Mouse (Mus musculus) lung, embryonic 14.5 days (tissue): Measurements from ENCODE around the gene Cntd1. TPM values are rescaled to one million over a fixed set of nuclear protein-coding genes. Genes with fewer than 3 reads are reported as not detected.
A peak's percentile ranks its signal among the peaks of the same experiment; 100 is the strongest.

ENCODE experiments used
- ATAC-seq: fragments of 200-750 bp; cut with Nextera tagmentation; 2 replicates; pipeline ENCODE4 v1.8.0; 2017; ENCODE audit warnings: mild to moderate bottlenecking, moderate TSS enrichment, moderate library complexity; ENCODE audit not compliant: insufficient read depth
- DNase-seq: peaks from one replicate; pipeline ENCODE4 v3.0.0-alpha.2; 2015
- H3K27ac ChIP-seq: fragments of 300-500 bp; sonication (generic); 2 replicates; pipeline ENCODE4 v1.5.1; 2014; ENCODE audit warnings: low read depth, mild to moderate bottlenecking, moderate library complexity
- H3K27me3 ChIP-seq: fragments of 300-500 bp; sonication (generic); 2 replicates; pipeline ENCODE4 v1.6.1; 2014; ENCODE audit warnings: low read length, control low read depth; ENCODE audit not compliant: insufficient read depth
- H3K36me3 ChIP-seq: fragments of 300-500 bp; sonication (generic); 2 replicates; pipeline ENCODE4 v1.6.1; 2014; ENCODE audit warnings: control low read depth; ENCODE audit not compliant: insufficient read depth
- H3K4me1 ChIP-seq: fragments of 300-500 bp; sonication (generic); 2 replicates; pipeline ENCODE4 v1.6.1; 2014; ENCODE audit warnings: antibody characterized with exemption, control low read depth; ENCODE audit not compliant: insufficient read depth
- H3K4me2 ChIP-seq: fragments of 300-500 bp; sonication (generic); 2 replicates; pipeline ENCODE4 v1.6.1; 2014; ENCODE audit warnings: mild to moderate bottlenecking
- H3K4me3 ChIP-seq: fragments of 300-500 bp; sonication (generic); 2 replicates; pipeline ENCODE4 v1.5.1; 2014; ENCODE audit warnings: low read depth, low read length
- H3K9ac ChIP-seq: fragments of 300-500 bp; sonication (generic); 2 replicates; pipeline ENCODE4 v1.6.1; 2014
- H3K9me3 ChIP-seq: fragments of 300-500 bp; sonication (generic); 2 replicates; pipeline ENCODE4 v1.6.1; 2016; ENCODE audit warnings: low read depth, low read length, control low read depth
- CTCF ChIP-seq: IDR thresholded peaks from 2 replicates; pipeline ENCODE4 v1.5.1; 2016; ENCODE audit warnings: antibody characterized with exemption, low read depth
- WGBS: fragments of 180-500 bp; shearing (Covaris S2); extraction: QIAGEN DNeasy Blood & Tissue Kit; methylation state at CpG from one replicate; pipeline ENCODE4 v1.1.7; 2014; 5-methylcytosine and 5-hydroxymethylcytosine counted together
- polyA plus RNA-seq: library from polyadenylated mRNA; unstranded; fragments of >200 nt; fragmentation: Nextera tagmentation; extraction: Ambion mirVana; gene quantifications from 2 replicates; pipeline ENCODE4 v1.2.1, GENCODE M21; 2014

Gene Cntd1
- polyA plus RNA-seq, result 1.0 and 1.9 TPM in 2 replicates

DNA sequence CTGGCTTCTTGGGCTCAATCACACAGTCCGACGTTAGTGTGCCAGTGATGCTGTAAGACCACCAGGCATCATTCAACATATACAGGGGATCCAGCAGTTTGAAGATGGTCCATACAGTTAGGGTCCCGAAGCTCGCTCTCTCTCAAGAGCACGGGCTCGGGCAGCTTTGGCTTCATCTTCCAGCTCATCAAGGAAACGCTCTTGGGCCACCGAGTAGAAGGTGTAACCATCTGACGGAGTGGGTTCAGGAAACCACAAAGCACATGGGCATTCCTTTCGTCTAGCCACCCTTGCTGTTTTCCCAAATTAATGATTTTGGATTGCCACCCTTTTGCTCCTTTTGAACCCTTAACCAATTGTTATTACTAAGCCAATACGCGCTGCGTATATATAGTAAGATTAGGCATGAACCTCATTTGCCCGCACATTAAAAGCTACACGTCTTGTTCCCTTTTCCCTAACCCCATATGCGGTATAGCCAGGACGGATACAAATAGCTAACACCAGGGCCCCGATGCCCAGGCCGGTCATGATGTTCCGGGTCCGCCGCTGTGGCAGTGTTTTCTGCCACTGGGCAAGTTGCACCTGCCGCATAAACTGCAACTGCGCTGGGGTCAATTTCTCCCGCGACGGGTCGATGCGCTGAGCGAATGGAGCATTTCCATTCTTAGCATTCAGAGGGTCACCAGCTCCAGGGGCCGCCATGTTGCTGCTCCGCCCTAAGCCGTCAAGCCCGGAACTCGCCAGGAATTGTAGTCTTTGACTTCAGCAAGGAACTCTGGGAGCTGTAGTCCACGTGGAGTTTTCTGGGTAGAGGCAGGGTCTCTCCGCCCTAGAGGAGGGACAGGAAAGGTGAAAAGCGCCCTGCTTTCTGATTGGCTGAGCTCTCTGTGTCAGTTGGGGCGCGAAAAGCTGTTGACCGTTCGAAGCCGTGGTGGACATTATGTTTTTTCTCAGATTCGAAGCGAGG is at the start of gene Cntd1, which contains the start of gene Coa3:
Gene Cntd1, plus strand, starts transcription at position 790 of the 970 bp plus-strand sequence.
Gene Coa3, minus strand, starts transcription at position 892 of the 970 bp plus-strand sequence.
- H3K27me3 ChIP-seq, result no peaks in the 10 kb centered on the region
- H3K4me3 ChIP-seq, result peak within 1 kb of the TSS; percentile 64
- peak; percentile 97 for DNase-seq
- 7% methylated on average over 45 of the region's 45 CpGs for WGBS
- peak within 1 kb of the TSS; percentile 88 for H3K4me2 ChIP-seq
- no peaks in the 10 kb centered on the region for H3K36me3 ChIP-seq
- no peak within 1 kb of the TSS for H3K27ac ChIP-seq
- peaks cover 16% of the 10 kb centered on the region for H3K4me1 ChIP-seq
- TF ChIP-seq CTCF, result no peak
- peak; percentile 97 for ATAC-seq
- H3K9ac ChIP-seq, result peak within 1 kb of the TSS; percentile 63
- no peaks in the 10 kb centered on the region for H3K9me3 ChIP-seq

DNA sequence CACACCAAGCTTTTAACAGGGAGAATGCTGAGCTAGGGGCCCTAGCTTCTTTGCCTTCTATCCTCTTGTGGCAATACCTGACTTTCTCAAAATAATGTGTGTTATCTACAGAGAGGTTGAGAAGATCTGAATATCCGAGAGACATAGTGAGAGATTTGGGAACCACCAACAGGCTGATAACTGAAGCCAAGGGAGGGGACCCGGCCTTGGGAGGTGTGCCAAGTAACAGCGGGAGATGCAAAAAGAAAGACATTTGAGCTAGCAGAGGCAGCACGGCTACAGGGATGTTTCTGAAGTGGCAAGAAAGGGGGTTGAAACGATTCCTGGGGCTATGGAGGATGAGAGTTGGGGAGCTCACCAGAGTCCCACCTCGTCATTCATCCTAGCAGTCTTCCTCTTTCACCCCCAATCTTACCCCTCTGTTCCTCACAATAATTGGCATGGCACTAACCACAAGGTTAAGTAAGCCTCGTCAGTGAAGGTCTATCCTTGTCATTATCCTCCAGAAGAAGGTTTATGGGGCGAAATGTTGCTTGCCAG is 49.4 kb upstream of the Cntd1 start:
- Histone ChIP-seq H3K4me2 (peak overlapping the region; percentile 62), H3K4me1 (peaks cover 21% of the 10 kb centered on the region), H3K27me3 (no peaks in the 10 kb centered on the region), H3K27ac (peak overlapping the region; percentile 95), H3K4me3 (no peak overlapping the region), H3K36me3 (no peaks in the 10 kb centered on the region), H3K9ac (no peak overlapping the region), H3K9me3 (no peaks in the 10 kb centered on the region)
- ATAC-seq (no peak), DNase-seq (peak; percentile 47)
- TF ChIP-seq CTCF, result no peak
- 31% methylated on average over 8 of the region's 8 CpGs for WGBS

DNA sequence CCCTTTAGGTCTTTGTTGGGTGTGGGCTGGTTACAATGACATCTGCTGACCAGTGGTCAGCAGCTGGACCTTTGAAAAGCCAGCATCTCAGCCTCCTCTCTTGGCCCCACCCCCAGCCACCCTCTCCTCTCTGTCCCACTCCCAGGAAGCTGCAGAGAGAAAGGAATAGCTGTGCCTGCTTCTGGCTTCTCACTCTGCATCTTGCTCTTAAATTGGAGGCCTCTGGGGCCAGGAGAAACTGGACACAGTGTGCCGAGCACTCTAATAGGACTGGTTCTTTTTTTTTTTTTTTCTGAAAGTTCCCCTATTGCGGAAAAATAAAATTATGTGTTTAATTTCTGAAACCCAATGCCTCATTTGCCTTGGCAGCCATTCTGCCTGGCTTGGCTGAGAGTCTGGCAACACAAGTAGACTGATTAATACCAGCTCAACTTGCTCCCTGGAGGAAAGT is 48.7 kb upstream of the Cntd1 start:
- Histone ChIP-seq H3K36me3 (no peaks in the 10 kb centered on the region), H3K9ac (no peak overlapping the region), H3K9me3 (no peaks in the 10 kb centered on the region), H3K27me3 (no peaks in the 10 kb centered on the region), H3K4me3 (no peak overlapping the region), H3K4me1 (peaks cover 19% of the 10 kb centered on the region), H3K27ac (peak overlapping the region; percentile 95), H3K4me2 (peak overlapping the region; percentile 62)
- ATAC-seq, result no peak
- TF ChIP-seq CTCF, result no peak
- 22% methylated on average over 2 of the region's 2 CpGs for WGBS
- peak; percentile 40 for DNase-seq

DNA sequence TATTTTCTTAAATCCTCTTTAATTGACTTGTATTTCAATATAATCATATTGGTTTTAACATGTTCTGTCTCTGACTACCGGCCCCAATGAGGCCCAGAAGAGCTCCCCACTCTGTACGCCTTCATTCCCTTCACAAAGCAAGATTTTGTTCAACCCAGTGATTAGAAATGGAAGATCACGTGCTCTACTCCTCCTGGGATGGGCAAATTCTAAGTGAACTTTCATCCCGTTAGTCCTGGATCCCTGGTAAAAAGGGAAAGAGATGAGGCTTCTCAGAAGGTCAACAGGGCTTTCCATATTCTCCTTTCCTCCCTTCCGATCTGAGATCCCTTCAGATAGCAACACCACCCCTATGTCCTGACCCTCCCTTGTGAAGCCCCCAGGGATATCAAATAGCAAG is 48.3 kb upstream of the Cntd1 start:
- TF ChIP-seq CTCF, result no peak
- H3K27ac ChIP-seq, result peak overlapping the region; percentile 95
- peaks cover 18% of the 10 kb centered on the region for H3K4me1 ChIP-seq
- WGBS, result 18% methylated on average over 5 of the region's 5 CpGs
- H3K27me3 ChIP-seq, result no peaks in the 10 kb centered on the region
- no peak for DNase-seq
- peak overlapping the region; percentile 62 for H3K4me2 ChIP-seq
- no peak for ATAC-seq
- 0 out of 2 replicates have a peak overlapping the region, but pooled peaks have one; percentile 46 for H3K9ac ChIP-seq
- H3K36me3 ChIP-seq, result no peaks in the 10 kb centered on the region
- H3K9me3 ChIP-seq, result no peaks in the 10 kb centered on the region
- no peak overlapping the region for H3K4me3 ChIP-seq

DNA sequence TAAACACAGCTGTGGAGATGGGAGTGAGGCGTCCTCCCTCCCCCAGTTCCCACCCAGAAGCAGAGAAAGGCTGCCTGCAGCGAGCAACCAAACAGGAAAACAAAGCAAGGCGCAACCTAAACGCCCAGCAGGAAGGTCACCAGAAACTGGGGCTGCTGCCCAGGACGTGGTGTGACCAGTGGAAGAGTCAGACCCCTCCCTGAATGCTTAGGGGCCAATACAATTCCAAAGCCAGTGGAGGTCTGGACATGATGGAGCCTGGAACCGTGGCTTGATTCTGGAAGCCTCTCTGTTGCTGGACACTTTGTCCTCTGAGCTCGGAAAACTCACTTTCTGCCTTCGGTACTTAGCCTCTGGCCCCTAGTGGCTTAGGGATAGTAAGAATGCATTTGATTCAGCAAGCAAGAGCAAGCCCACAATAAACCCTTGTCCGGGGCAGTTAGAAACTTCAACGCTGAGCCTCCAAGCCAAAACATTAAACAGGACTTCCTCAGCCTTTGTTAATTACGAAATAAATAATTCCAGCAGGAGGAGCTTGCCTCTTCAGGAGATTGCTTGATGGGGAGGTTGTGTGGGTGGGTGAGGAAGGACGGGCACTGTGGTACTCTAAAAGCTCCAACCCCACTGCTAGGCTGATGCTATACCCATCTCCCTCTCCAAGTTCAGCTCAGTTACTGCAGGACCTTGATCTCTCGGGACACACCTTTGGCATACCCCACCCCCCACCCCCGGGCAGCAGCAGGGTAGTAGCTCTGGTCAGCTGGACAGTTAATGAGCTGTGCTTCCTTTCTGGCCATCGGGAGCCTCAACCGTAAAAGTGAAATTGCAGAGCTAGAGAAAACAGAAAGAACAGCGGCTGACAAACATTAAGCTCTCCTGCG is 47.6 kb upstream of the Cntd1 start:
- Histone ChIP-seq H3K9ac (peak overlapping the region; percentile 46), H3K27ac (peak overlapping the region; percentile 95), H3K4me3 (peak overlapping the region; percentile 23), H3K4me1 (peaks cover 18% of the 10 kb centered on the region), H3K9me3 (no peaks in the 10 kb centered on the region), H3K27me3 (no peaks in the 10 kb centered on the region), H3K36me3 (no peaks in the 10 kb centered on the region), H3K4me2 (peak overlapping the region; percentile 62)
- 5% methylated on average over 18 of the region's 18 CpGs for WGBS
- ATAC-seq, result peak; percentile 38
- peak; percentile 79 for DNase-seq
- no peak for TF ChIP-seq CTCF

DNA sequence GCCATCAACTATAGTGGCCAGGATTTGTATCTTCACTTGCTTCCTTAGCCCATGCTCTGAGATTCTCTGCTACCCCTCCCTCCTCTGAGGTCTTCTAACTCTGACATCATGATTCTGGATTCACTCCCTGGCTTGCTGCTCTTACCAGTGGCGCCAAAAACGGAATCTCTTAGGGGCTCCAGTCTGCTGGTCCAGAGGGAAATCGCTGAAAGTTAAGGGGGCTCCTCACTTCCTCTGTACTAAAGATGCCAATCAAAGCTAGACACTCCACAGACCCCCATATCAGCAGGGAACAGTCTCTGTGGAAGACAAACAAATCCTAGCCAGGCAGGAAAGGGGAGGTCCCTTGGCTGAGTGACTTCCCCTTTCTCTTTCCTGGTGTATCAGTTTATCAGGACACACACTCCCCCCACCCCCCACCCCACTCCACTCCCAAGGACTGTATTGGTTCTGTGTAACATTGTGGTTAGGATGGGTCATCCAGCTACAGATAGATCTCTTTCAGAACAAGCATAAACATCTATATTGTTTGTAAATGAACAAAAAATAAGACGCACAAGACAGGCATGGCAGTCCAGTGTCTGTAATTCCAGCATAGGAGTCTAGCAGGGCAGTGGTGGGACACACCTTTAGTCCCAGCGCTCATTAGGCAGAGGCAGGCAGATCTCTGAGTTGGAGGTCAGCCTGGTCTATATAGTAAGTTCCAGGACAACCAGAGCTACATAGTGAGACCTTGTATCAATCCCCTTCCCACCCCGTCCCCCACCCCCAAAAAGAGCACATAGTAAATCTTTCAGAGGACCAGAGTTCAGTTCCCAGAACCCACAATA is 46.6 kb upstream of the Cntd1 start:
- DNase-seq (peak; percentile 78), ATAC-seq (peak; percentile 80)
- Histone ChIP-seq H3K9ac (peak overlapping the region; percentile 46), H3K27me3 (no peaks in the 10 kb centered on the region), H3K27ac (peak overlapping the region; percentile 95), H3K9me3 (no peaks in the 10 kb centered on the region), H3K4me1 (peaks cover 18% of the 10 kb centered on the region), H3K36me3 (no peaks in the 10 kb centered on the region), H3K4me2 (peak overlapping the region; percentile 62), H3K4me3 (peak overlapping the region; percentile 23)
- 38% methylated on average over 6 of the region's 6 CpGs for WGBS
- no peak for TF ChIP-seq CTCF
